Mouse (Mus musculus): ENCODE measurements around the gene Muc4. TPM values are rescaled to one million over a fixed set of nuclear protein-coding genes. Genes with fewer than 3 reads are reported as not detected.

Gene Muc4
- total and polyA plus RNA-seq, 2 experiments from 2014 or later, result not detected

- H3K9ac ChIP-seq (replicated peaks; ENCODE audit: low read length, poor library complexity, severe bottlenecking), result no peak overlapping the region
- DNase-seq (ENCODE audit: low spot score) (no peak), ATAC-seq (ENCODE audit: low FRiP score) (no peak)
- TF ChIP-seq CTCF (IDR thresholded peaks at IDR 0.05), result no peak
- WGBS, result 79% methylated on average over 1 of the region's 1 CpGs
- no peaks in the 10 kb centered on the region for H3K27me3 ChIP-seq (ENCODE audit: insufficient read depth, low read length)
- no peaks in the 10 kb centered on the region for H3K4me1 ChIP-seq (ENCODE audit: insufficient read depth, low read length)
- no peaks in the 10 kb centered on the region for H3K36me3 ChIP-seq (ENCODE audit: insufficient read depth, low read length)
- H3K27ac ChIP-seq (ENCODE audit: low read depth, low read length), result no peak overlapping the region
- H3K4me3 ChIP-seq (ENCODE audit: low read depth, low read length), result no peak overlapping the region
- H3K4me2 ChIP-seq (ENCODE audit: low read depth, low read length, poor library complexity, severe bottlenecking), result no peak overlapping the region
- H3K9me3 ChIP-seq (ENCODE audit: low read length), result peaks cover 6% of the 10 kb centered on the region; the same call in 1 of the 2 replicates
Measured at GRCm38 (mm10) chr16:32728730-32729129, 7.0 kb upstream of the Muc4 start.

GRCm38 (mm10) chr16:32733213-32733612 is 2.5 kb upstream of the Muc4 start:
- 85% methylated on average over 3 of the region's 3 CpGs for WGBS
- no peak overlapping the region for H3K9ac ChIP-seq (replicated peaks; ENCODE audit: low read length, poor library complexity, severe bottlenecking)
- ATAC-seq (ENCODE audit: low FRiP score), result no peak
- peaks cover 6% of the 10 kb centered on the region; the same call in 1 of the 2 replicates for H3K9me3 ChIP-seq (ENCODE audit: low read length)
- DNase-seq (ENCODE audit: low spot score), result no peak
- no peaks in the 10 kb centered on the region for H3K4me1 ChIP-seq (ENCODE audit: insufficient read depth, low read length)
- H3K36me3 ChIP-seq (ENCODE audit: insufficient read depth, low read length), result no peaks in the 10 kb centered on the region
- no peak for TF ChIP-seq CTCF (IDR thresholded peaks at IDR 0.05)
- H3K27me3 ChIP-seq (ENCODE audit: insufficient read depth, low read length), result no peaks in the 10 kb centered on the region
- H3K27ac ChIP-seq (ENCODE audit: low read depth, low read length), result no peak overlapping the region
- H3K4me3 ChIP-seq (ENCODE audit: low read depth, low read length), result no peak overlapping the region
- H3K4me2 ChIP-seq (ENCODE audit: low read depth, low read length, poor library complexity, severe bottlenecking), result no peak overlapping the region

DNA sequence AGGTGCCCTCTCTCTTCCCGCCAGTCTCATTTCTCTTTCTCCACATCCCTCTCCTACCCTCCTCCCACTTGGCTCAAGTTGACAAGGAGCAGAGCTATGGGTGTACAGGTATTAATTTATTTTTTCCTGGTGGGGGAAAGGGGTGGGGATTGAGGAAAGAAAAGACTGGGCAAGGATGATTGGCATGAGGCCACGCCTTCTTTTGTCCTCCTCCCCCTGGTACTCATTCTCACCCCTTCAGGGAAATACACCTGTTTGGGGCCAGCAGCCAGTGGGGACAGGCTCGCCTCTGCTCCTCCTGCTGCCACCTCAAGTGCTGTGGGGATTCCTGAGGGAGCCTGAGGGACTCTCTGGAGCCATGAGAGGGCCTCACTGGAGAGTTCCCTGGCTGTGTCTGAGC is 336 bp downstream of the Muc4 start:
- Histone ChIP-seq H3K4me2 (ENCODE audit: low read depth, low read length, poor library complexity, severe bottlenecking) (no peak overlapping the region), H3K36me3 (ENCODE audit: insufficient read depth, low read length) (no peaks in the 10 kb centered on the region), H3K4me3 (ENCODE audit: low read depth, low read length) (no peak overlapping the region), H3K9ac (replicated peaks; ENCODE audit: low read length, poor library complexity, severe bottlenecking) (no peak overlapping the region), H3K9me3 (ENCODE audit: low read length) (peaks cover 6% of the 10 kb centered on the region; the same call in 1 of the 2 replicates), H3K27me3 (ENCODE audit: insufficient read depth, low read length) (no peaks in the 10 kb centered on the region), H3K4me1 (ENCODE audit: insufficient read depth, low read length) (0 out of 2 replicates have a peak, but pooled peaks cover under 1% of the 10 kb centered on the region), H3K27ac (ENCODE audit: low read depth, low read length) (no peak overlapping the region)
- ATAC-seq (ENCODE audit: low FRiP score) (no peak), DNase-seq (ENCODE audit: low spot score) (no peak)
- 52% methylated on average over 3 of the region's 3 CpGs for WGBS
- TF ChIP-seq CTCF (IDR thresholded peaks at IDR 0.05), result no peak

- ATAC-seq (ENCODE audit: low FRiP score) (no peak), DNase-seq (ENCODE audit: low spot score) (no peak)
- no peak overlapping the region for H3K27ac ChIP-seq (ENCODE audit: low read depth, low read length)
- TF ChIP-seq CTCF (IDR thresholded peaks at IDR 0.05), result no peak
- H3K36me3 ChIP-seq (ENCODE audit: insufficient read depth, low read length), result no peaks in the 10 kb centered on the region
- no peak overlapping the region for H3K9ac ChIP-seq (replicated peaks; ENCODE audit: low read length, poor library complexity, severe bottlenecking)
- no peak overlapping the region for H3K4me3 ChIP-seq (ENCODE audit: low read depth, low read length)
- no peak overlapping the region for H3K4me2 ChIP-seq (ENCODE audit: low read depth, low read length, poor library complexity, severe bottlenecking)
- 0 out of 2 replicates have a peak, but pooled peaks cover 2% of the 10 kb centered on the region for H3K4me1 ChIP-seq (ENCODE audit: insufficient read depth, low read length)
- no peaks in the 10 kb centered on the region for H3K9me3 ChIP-seq (ENCODE audit: low read length)
- WGBS, result 82% methylated on average over 8 of the region's 8 CpGs
- H3K27me3 ChIP-seq (ENCODE audit: insufficient read depth, low read length), result no peaks in the 10 kb centered on the region
Measured at GRCm38 (mm10) chr16:32740003-32740663, 4.4 kb downstream of the Muc4 start.

- Histone ChIP-seq H3K9ac (replicated peaks; ENCODE audit: low read length, poor library complexity, severe bottlenecking) (no peak overlapping the region), H3K4me3 (ENCODE audit: low read depth, low read length) (no peak overlapping the region), H3K4me2 (ENCODE audit: low read depth, low read length, poor library complexity, severe bottlenecking) (no peak overlapping the region), H3K9me3 (ENCODE audit: low read length) (no peaks in the 10 kb centered on the region), H3K27ac (ENCODE audit: low read depth, low read length) (no peak overlapping the region), H3K4me1 (ENCODE audit: insufficient read depth, low read length) (0 out of 2 replicates have a peak, but pooled peaks cover 2% of the 10 kb centered on the region), H3K36me3 (ENCODE audit: insufficient read depth, low read length) (no peaks in the 10 kb centered on the region), H3K27me3 (ENCODE audit: insufficient read depth, low read length) (no peaks in the 10 kb centered on the region)
- DNase-seq (ENCODE audit: low spot score), result no peak
- WGBS, result 82% methylated on average over 9 of the region's 9 CpGs
- ATAC-seq (ENCODE audit: low FRiP score), result no peak
- no peak for TF ChIP-seq CTCF (IDR thresholded peaks at IDR 0.05)
Measured at GRCm38 (mm10) chr16:32741366-32741765, 5.7 kb downstream of the Muc4 start.

DNA sequence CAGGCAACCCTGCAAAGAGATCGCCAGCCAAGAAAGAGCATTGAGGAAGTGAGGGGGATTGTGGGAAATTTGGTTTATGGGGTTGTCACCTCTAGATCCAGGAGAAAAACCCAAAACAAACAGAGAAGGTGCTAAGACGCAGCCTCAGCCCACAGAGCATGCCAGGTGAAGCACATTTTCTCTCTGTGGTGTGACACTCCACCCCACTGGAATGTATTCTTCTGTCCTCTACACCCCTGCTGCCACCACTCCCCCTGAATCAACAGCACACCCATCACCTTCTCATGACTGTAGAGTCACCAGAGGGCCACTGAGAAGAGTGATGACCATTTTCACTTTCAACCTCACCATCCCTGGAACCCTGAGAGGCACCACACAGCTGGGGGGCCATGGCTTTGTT is 7.0 kb downstream of the Muc4 start:
- WGBS, result 86% methylated on average over 2 of the region's 2 CpGs
- Histone ChIP-seq H3K36me3 (ENCODE audit: insufficient read depth, low read length) (no peaks in the 10 kb centered on the region), H3K27ac (ENCODE audit: low read depth, low read length) (no peak overlapping the region), H3K4me2 (ENCODE audit: low read depth, low read length, poor library complexity, severe bottlenecking) (no peak overlapping the region), H3K4me1 (ENCODE audit: insufficient read depth, low read length) (0 out of 2 replicates have a peak, but pooled peaks cover 2% of the 10 kb centered on the region), H3K9ac (replicated peaks; ENCODE audit: low read length, poor library complexity, severe bottlenecking) (no peak overlapping the region), H3K9me3 (ENCODE audit: low read length) (no peaks in the 10 kb centered on the region), H3K27me3 (ENCODE audit: insufficient read depth, low read length) (no peaks in the 10 kb centered on the region), H3K4me3 (ENCODE audit: low read depth, low read length) (no peak overlapping the region)
- ATAC-seq (ENCODE audit: low FRiP score) (no peak), DNase-seq (ENCODE audit: low spot score) (no peak)
- TF ChIP-seq CTCF (IDR thresholded peaks at IDR 0.05), result no peak
